ENCODE assay signal across 9 mouse cellular contexts in genomic region chrX:77810608-77811206, GRCm38 (mm10). TPM values are rescaled to one million over a fixed set of nuclear protein-coding genes. Genes with fewer than 3 reads are reported as not detected.
DNase-seq lines count a peak whose midpoint lies in the region; ATAC-seq and TF ChIP-seq lines count a peak whose summit lies in the region.
"Had no signal": no experiment of that assay in that cellular context is flagged by ENCODE, and none has a peak within 500 bp of the region (broad histone marks: within the 10 kb centered on the region; RNA-seq: fewer than 3 reads in every experiment).

No protein-coding gene starts in this region.

- no peaks in the 10 kb centered on the region for H3K9me3 ChIP-seq in ES-Bruce4 (replicated peaks; ENCODE audit: control insufficient read depth, insufficient read depth, low read length, poor library complexity, severe bottlenecking)
- no peaks in the 10 kb centered on the region for H3K9me3 ChIP-seq in forebrain, embryonic 13.5 days (replicated peaks)
- H3K9me3 ChIP-seq in liver, embryonic 14.5 days (ENCODE audit: control insufficient read depth, low read length) = no peaks in the 10 kb centered on the region
- no peaks in the 10 kb centered on the region for H3K9me3 ChIP-seq in neural tube, embryonic 11.5 days (ENCODE audit: control insufficient read depth, low read length)

- H3K36me3 ChIP-seq in ES-Bruce4 (ENCODE audit: control insufficient read depth, insufficient read depth, low read length, poor library complexity, severe bottlenecking) = no peaks in the 10 kb centered on the region
- no peaks in the 10 kb centered on the region for H3K36me3 ChIP-seq in forebrain, embryonic 13.5 days (ENCODE audit: poor library complexity, severe bottlenecking)
- no peaks in the 10 kb centered on the region for H3K36me3 ChIP-seq in liver, embryonic 14.5 days (replicated peaks; ENCODE audit: control insufficient read depth, insufficient read depth, low read depth)
- no peaks in the 10 kb centered on the region for H3K36me3 ChIP-seq in neural tube, embryonic 11.5 days (ENCODE audit: control insufficient read depth, insufficient read depth, low read length)

- peak; percentile 90 for ATAC-seq in forebrain, embryonic 13.5 days
- ATAC-seq in liver, embryonic 14.5 days (ENCODE audit: insufficient read depth) = peak; percentile 43; the same call in 1 of the 2 replicates
- peak; percentile 76 for ATAC-seq in neural tube, embryonic 11.5 days (ENCODE audit: insufficient read depth, low FRiP score, low TSS enrichment)

- no peak for TF ChIP-seq EP300 in ES-Bruce4 (IDR thresholded peaks at IDR 0.05; ENCODE audit: insufficient read depth, low read depth, low read length)
- TF ChIP-seq EP300 in liver, embryonic 14.5 days (IDR thresholded peaks at IDR 0.05; ENCODE audit: low read depth) = no peak

- TF ChIP-seq CTCF in ES-Bruce4 (IDR thresholded peaks at IDR 0.05; ENCODE audit: low read depth, low read length) = peak; percentile 31
- peak; percentile 81 for TF ChIP-seq CTCF in liver, embryonic 14.5 days (IDR thresholded peaks at IDR 0.05; ENCODE audit: low read depth)

- DNase-seq in heart, postnatal 14 days = peak; percentile 34 to 69
- DNase-seq in kidney, postnatal 4 days = peak; percentile 50 to 81
- DNase-seq in liver, embryonic 14.5 days (ENCODE audit: low read depth in 3 of 3, low spot score in 3 of 3) = peak in 1 of 3 experiments; percentile 10
- DNase-seq in neural tube, embryonic 11.5 days (ENCODE audit: low spot score) = peak; percentile 55
- DNase-seq in testis, postnatal 10 days (ENCODE audit: low spot score) = peak; percentile 48

- no peaks in the 10 kb centered on the region for H3K4me1 ChIP-seq in ES-Bruce4 (ENCODE audit: control insufficient read depth, insufficient read depth, low read length)
- no peaks in the 10 kb centered on the region for H3K4me1 ChIP-seq in brown adipose tissue, adult 24 weeks (ENCODE audit: control insufficient read depth, insufficient read depth, insufficient read length, low read length)
- H3K4me1 ChIP-seq in forebrain, embryonic 13.5 days = no peaks in the 10 kb centered on the region
- H3K4me1 ChIP-seq in liver, embryonic 14.5 days (replicated peaks; ENCODE audit: control insufficient read depth in 2 of 2, insufficient read depth in 2 of 2, low read length in 1 of 2) = no peaks in the 10 kb centered on the region
- no peaks in the 10 kb centered on the region for H3K4me1 ChIP-seq in neural tube, embryonic 11.5 days (ENCODE audit: control insufficient read depth, insufficient read depth, low read length)

- H3K4me3 ChIP-seq in ES-Bruce4 (ENCODE audit: low read depth, low read length) = peak overlapping the region; percentile 94
- peak overlapping the region; percentile 82 for H3K4me3 ChIP-seq in brown adipose tissue, adult 24 weeks (ENCODE audit: insufficient read depth, low read depth, low read length)
- H3K4me3 ChIP-seq in forebrain, embryonic 13.5 days = peak overlapping the region; percentile 38
- peak overlapping the region; percentile 41 to 64 for H3K4me3 ChIP-seq in liver, embryonic 14.5 days (ENCODE audit: insufficient read depth in 1 of 2, low read depth in 2 of 2, low read length in 2 of 2)
- peak overlapping the region; percentile 28 for H3K4me3 ChIP-seq in neural tube, embryonic 11.5 days (ENCODE audit: low read depth, low read length)

- no peak overlapping the region for H3K9ac ChIP-seq in ES-Bruce4 (ENCODE audit: low read depth, poor library complexity, severe bottlenecking)
- no peak overlapping the region for H3K9ac ChIP-seq in forebrain, embryonic 13.5 days
- H3K9ac ChIP-seq in liver, embryonic 14.5 days (replicated peaks) = no peak overlapping the region; the same call in 1 of the 2 replicates
- no peak overlapping the region for H3K9ac ChIP-seq in neural tube, embryonic 11.5 days (ENCODE audit: low read length)

- H3K27ac ChIP-seq in ES-Bruce4 (ENCODE audit: insufficient read depth, low read length) = peak overlapping the region; percentile 48; the same call in 1 of the 2 replicates
- peak overlapping the region; percentile 92 for H3K27ac ChIP-seq in brown adipose tissue, adult 24 weeks (replicated peaks; ENCODE audit: low read depth, low read length)
- H3K27ac ChIP-seq in forebrain, embryonic 13.5 days = no peak overlapping the region; the same call in 1 of the 2 replicates
- H3K27ac ChIP-seq in liver, embryonic 14.5 days = no peak overlapping the region
- H3K27ac ChIP-seq in neural tube, embryonic 11.5 days (ENCODE audit: low read depth, low read length) = no peak overlapping the region

- peak overlapping the region; percentile 46 for H3K4me2 ChIP-seq in forebrain, embryonic 13.5 days
- peak overlapping the region; percentile 49 for H3K4me2 ChIP-seq in liver, embryonic 14.5 days (ENCODE audit: low read depth)
- H3K4me2 ChIP-seq in neural tube, embryonic 11.5 days (ENCODE audit: low read depth) = peak overlapping the region; percentile 33

- 25% methylated on average over 17 of the region's 17 CpGs for WGBS in forebrain, embryonic 13.5 days
- 15% methylated on average over 17 of the region's 17 CpGs for WGBS in liver, embryonic 14.5 days (ENCODE audit: insufficient replicate concordance)
- 21% methylated on average over 17 of the region's 17 CpGs for WGBS in neural tube, embryonic 11.5 days

- no peaks in the 10 kb centered on the region for H3K27me3 ChIP-seq in ES-Bruce4 (ENCODE audit: control insufficient read depth, insufficient read depth, low read length, poor library complexity, severe bottlenecking)
- H3K27me3 ChIP-seq in forebrain, embryonic 13.5 days = no peaks in the 10 kb centered on the region
- H3K27me3 ChIP-seq in liver, embryonic 14.5 days (ENCODE audit: control insufficient read depth, insufficient read depth, low read length) = no peaks in the 10 kb centered on the region
- no peaks in the 10 kb centered on the region for H3K27me3 ChIP-seq in neural tube, embryonic 11.5 days (ENCODE audit: control insufficient read depth, insufficient read depth, low read length)

- intact Hi-C loops in heart, postnatal 14 days (cut with DNase I) = no loop called here

- TF ChIP-seq POLR2A in ES-Bruce4 (IDR thresholded peaks at IDR 0.05; ENCODE audit: insufficient read depth, low read length) = no peak

RNA-seq across cellular contexts. Expression of gene Prkx, which starts 14.6 kb away (rescaled TPM):
- 20.6 and 21.5 TPM in 2 replicates for polyA plus RNA-seq in ES-Bruce4 (2011; ENCODE audit: insufficient read depth, insufficient read length, low read depth, missing spikeins)
- polyA plus RNA-seq in brown adipose tissue, adult 24 weeks (2012; ENCODE audit: insufficient read depth, insufficient read length, missing spikeins) = 8.0 and 8.1 TPM in 2 replicates
- 25.6 and 26.3 TPM in 2 replicates for polyA plus RNA-seq in forebrain, embryonic 13.5 days (2015; fragmentation: Nextera tagmentation; extraction: Ambion mirVana)
- total RNA-seq in heart, postnatal 14 days (2021) = 10 to 100 TPM; 16.0 to 21.4 TPM
- 0.67 and 0.99 TPM in 2 replicates for polyA plus RNA-seq in liver, embryonic 14.5 days (2012; rRNA removed)
- 1.3 TPM in 2 replicates for polyA plus RNA-seq in liver, embryonic 14.5 days (2014; fragmentation: Nextera tagmentation; extraction: Ambion mirVana)
- 19.6 and 21.5 TPM in 2 replicates for polyA plus RNA-seq in neural tube, embryonic 11.5 days (2014; fragmentation: Nextera tagmentation; extraction: Ambion mirVana)

RNA-seq across cellular contexts. Expression of gene Pbsn, which starts 42.7 kb away (rescaled TPM):
- not detected in 2 replicates for polyA plus RNA-seq in ES-Bruce4 (2011; ENCODE audit: insufficient read depth, insufficient read length, low read depth, missing spikeins)
- not detected in 2 replicates for polyA plus RNA-seq in brown adipose tissue, adult 24 weeks (2012; ENCODE audit: insufficient read depth, insufficient read length, missing spikeins)
- polyA plus RNA-seq in forebrain, embryonic 13.5 days (2015; fragmentation: Nextera tagmentation; extraction: Ambion mirVana) = not detected in 2 replicates
- total RNA-seq in heart, postnatal 14 days (2021) = not detected
- polyA plus RNA-seq in liver, embryonic 14.5 days (2012; rRNA removed) = not detected in 2 replicates
- polyA plus RNA-seq in liver, embryonic 14.5 days (2014; fragmentation: Nextera tagmentation; extraction: Ambion mirVana) = not detected in 2 replicates
- polyA plus RNA-seq in neural tube, embryonic 11.5 days (2014; fragmentation: Nextera tagmentation; extraction: Ambion mirVana) = not detected in 2 replicates
- polyA plus RNA-seq: gonadal fat pad, adult 2 months had no signal

RNA-seq across cellular contexts. Expression of gene Gm14744, which starts 53.9 kb away (rescaled TPM):
- not detected in 2 replicates for polyA plus RNA-seq in ES-Bruce4 (2011; ENCODE audit: insufficient read depth, insufficient read length, low read depth, missing spikeins)
- polyA plus RNA-seq in brown adipose tissue, adult 24 weeks (2012; ENCODE audit: insufficient read depth, insufficient read length, missing spikeins) = not detected in 2 replicates
- not detected in 2 replicates for polyA plus RNA-seq in forebrain, embryonic 13.5 days (2015; fragmentation: Nextera tagmentation; extraction: Ambion mirVana)
- not detected for total RNA-seq in heart, postnatal 14 days (2021)
- polyA plus RNA-seq in liver, embryonic 14.5 days (2012; rRNA removed) = not detected in 2 replicates
- polyA plus RNA-seq in liver, embryonic 14.5 days (2014; fragmentation: Nextera tagmentation; extraction: Ambion mirVana) = not detected in 2 replicates
- not detected in 2 replicates for polyA plus RNA-seq in neural tube, embryonic 11.5 days (2014; fragmentation: Nextera tagmentation; extraction: Ambion mirVana)

Comparison
In these comparisons a context has a peak if more than half of its experiments do, and no peak if none do; other contexts are left out.
1. H3K27ac ChIP-seq: peak in ES-Bruce4 (single experiment) and brown adipose tissue, adult 24 weeks (single experiment); none in forebrain, embryonic 13.5 days (single experiment), liver, embryonic 14.5 days (single experiment) and neural tube, embryonic 11.5 days (single experiment).
2. H3K4me3 ChIP-seq: peak in every context shown above with its lines; median percentile 94 in ES-Bruce4; 82 in brown adipose tissue, adult 24 weeks; 52 in liver, embryonic 14.5 days; 38 in forebrain, embryonic 13.5 days; 28 in neural tube, embryonic 11.5 days.
3. Peak in every context shown above with its lines, with median percentiles within 50 percentile points of each other: ATAC-seq and H3K4me2 ChIP-seq.